Mouse (Mus musculus) stomach, embryonic 14.5 days (tissue): ENCODE data around the gene Astn2. TPM values are rescaled to one million over a fixed set of nuclear protein-coding genes. Genes with fewer than 3 reads are reported as not detected.
A peak's percentile ranks its signal among the peaks of the same experiment; 100 is the strongest.

Experiments
- ATAC-seq: fragments of 200-750 bp; cut with Nextera tagmentation; 2 replicates; pipeline ENCODE4 v1.8.0; 2017; ENCODE audit warnings: low read depth, moderate TSS enrichment; ENCODE audit not compliant: insufficient number of reproducible peaks, insufficient read depth, low FRiP score
- H3K27ac ChIP-seq: fragments of 300-500 bp; sonication (generic); 2 replicates; pipeline ENCODE4 v1.5.1; 2014; ENCODE audit warnings: mild to moderate bottlenecking, low read length, moderate library complexity, mixed read lengths
- H3K27me3 ChIP-seq: fragments of 300-500 bp; sonication (generic); 2 replicates; pipeline ENCODE4 v1.6.1; 2014; ENCODE audit warnings: low read length, control low read depth, mixed read lengths; ENCODE audit not compliant: control insufficient read depth, insufficient read depth
- H3K36me3 ChIP-seq: fragments of 300-500 bp; sonication (generic); 2 replicates; pipeline ENCODE4 v1.6.1; 2014; ENCODE audit warnings: mild to moderate bottlenecking, control low read depth, low read length, moderate library complexity, mixed read lengths; ENCODE audit not compliant: control insufficient read depth, insufficient read depth
- H3K4me1 ChIP-seq: fragments of 300-500 bp; sonication (generic); 2 replicates; pipeline ENCODE4 v1.6.1; 2014; ENCODE audit warnings: low read length, control low read depth, mixed read lengths; ENCODE audit not compliant: control insufficient read depth, insufficient read depth
- H3K4me2 ChIP-seq: fragments of 300-500 bp; sonication (generic); replicated peaks from 2 replicates; pipeline ENCODE4 v1.6.1; 2014; ENCODE audit warnings: low read depth, low read length, control low read depth
- H3K4me3 ChIP-seq: fragments of 300-500 bp; sonication (generic); 2 replicates; pipeline ENCODE4 v1.5.1; 2014; ENCODE audit warnings: low read depth, low read length, control low read depth
- H3K9ac ChIP-seq: fragments of 300-500 bp; sonication (generic); replicated peaks from 2 replicates; pipeline ENCODE4 v1.6.1; 2014; ENCODE audit warnings: low read depth, mild to moderate bottlenecking, control low read depth, low read length, moderate library complexity, mixed read lengths
- H3K9me3 ChIP-seq: fragments of 300-500 bp; sonication (generic); 2 replicates; pipeline ENCODE4 v1.6.1; 2016; ENCODE audit warnings: low read depth, low read length, control low read depth; ENCODE audit not compliant: control insufficient read depth
- WGBS: fragments of 180-500 bp; shearing (Covaris S2); extraction: QIAGEN DNeasy Blood & Tissue Kit; methylation state at CpG from one replicate; pipeline ENCODE4 v1.1.7; 2014; 5-methylcytosine and 5-hydroxymethylcytosine counted together
- polyA plus RNA-seq: library from polyadenylated mRNA; unstranded; fragments of >200 nt; fragmentation: Nextera tagmentation; extraction: Ambion mirVana; gene quantifications from 2 replicates; pipeline ENCODE4 v1.2.1, GENCODE M21; 2014

Astn2 gene
- polyA plus RNA-seq, 1 experiment from 2014 or later = 0.64 TPM

GRCm38 (mm10) chr4:65920294-65920693, 484.1 kb downstream of the Astn2 start:
- H3K27me3 ChIP-seq = no peaks in the 10 kb centered on the region
- no peak overlapping the region for H3K9ac ChIP-seq
- no peak overlapping the region for H3K4me2 ChIP-seq
- 48% methylated on average over 1 of the region's 1 CpGs for WGBS
- no peak overlapping the region for H3K4me3 ChIP-seq
- no peaks in the 10 kb centered on the region for H3K4me1 ChIP-seq
- no peaks in the 10 kb centered on the region for H3K36me3 ChIP-seq
- H3K9me3 ChIP-seq = no peaks in the 10 kb centered on the region
- no peak for ATAC-seq
- H3K27ac ChIP-seq = no peak overlapping the region

GRCm38 (mm10) chr4:65916027-65917008, 488.1 kb downstream of the Astn2 start:
- Histone ChIP-seq H3K36me3 (no peaks in the 10 kb centered on the region), H3K4me1 (no peaks in the 10 kb centered on the region), H3K9ac (no peak overlapping the region), H3K4me2 (no peak overlapping the region), H3K9me3 (no peaks in the 10 kb centered on the region), H3K27ac (no peak overlapping the region), H3K4me3 (no peak overlapping the region), H3K27me3 (no peaks in the 10 kb centered on the region)
- 50% methylated on average over 11 of the region's 11 CpGs for WGBS
- ATAC-seq = no peak

- WGBS = 63% methylated on average over 8 of the region's 8 CpGs
- no peaks in the 10 kb centered on the region for H3K27me3 ChIP-seq
- ATAC-seq = peak; percentile 42; the same call in 1 of the 2 replicates
- H3K4me3 ChIP-seq = no peak overlapping the region
- H3K9me3 ChIP-seq = no peaks in the 10 kb centered on the region
- H3K36me3 ChIP-seq = no peaks in the 10 kb centered on the region
- no peak overlapping the region for H3K27ac ChIP-seq
- H3K9ac ChIP-seq = no peak overlapping the region
- no peak overlapping the region for H3K4me2 ChIP-seq
- H3K4me1 ChIP-seq = no peaks in the 10 kb centered on the region
Measured at GRCm38 (mm10) chr4:65912247-65912942, 492.0 kb downstream of the Astn2 start.

GRCm38 (mm10) chr4:65907660-65908059, 496.8 kb downstream of the Astn2 start:
- no peak for ATAC-seq
- no peaks in the 10 kb centered on the region for H3K4me1 ChIP-seq
- H3K27me3 ChIP-seq = no peaks in the 10 kb centered on the region
- H3K9me3 ChIP-seq = no peaks in the 10 kb centered on the region
- H3K4me3 ChIP-seq = no peak overlapping the region
- WGBS = 74% methylated on average over 7 of the region's 7 CpGs
- H3K4me2 ChIP-seq = no peak overlapping the region
- H3K9ac ChIP-seq = no peak overlapping the region
- no peak overlapping the region for H3K27ac ChIP-seq
- H3K36me3 ChIP-seq = no peaks in the 10 kb centered on the region

- H3K9me3 ChIP-seq = no peaks in the 10 kb centered on the region
- H3K4me1 ChIP-seq = no peaks in the 10 kb centered on the region
- no peaks in the 10 kb centered on the region for H3K36me3 ChIP-seq
- WGBS = 67% methylated on average over 2 of the region's 2 CpGs
- no peak for ATAC-seq
- H3K27me3 ChIP-seq = no peaks in the 10 kb centered on the region
- H3K4me3 ChIP-seq = no peak overlapping the region
- H3K9ac ChIP-seq = no peak overlapping the region
- H3K27ac ChIP-seq = no peak overlapping the region
- no peak overlapping the region for H3K4me2 ChIP-seq
Measured at GRCm38 (mm10) chr4:65904963-65905362, 499.4 kb downstream of the Astn2 start.

- Histone ChIP-seq H3K9ac (no peak overlapping the region), H3K27me3 (no peaks in the 10 kb centered on the region), H3K27ac (no peak overlapping the region), H3K4me3 (no peak overlapping the region), H3K36me3 (no peaks in the 10 kb centered on the region), H3K4me1 (no peaks in the 10 kb centered on the region), H3K4me2 (no peak overlapping the region), H3K9me3 (no peaks in the 10 kb centered on the region)
- ATAC-seq = peak; percentile 33; the same call in 1 of the 2 replicates
- 38% methylated on average over 5 of the region's 5 CpGs for WGBS
Measured at GRCm38 (mm10) chr4:65896092-65897027, 508.1 kb downstream of the Astn2 start.

GRCm38 (mm10) chr4:65888332-65888993, 515.9 kb downstream of the Astn2 start:
- H3K9ac ChIP-seq = no peak overlapping the region
- no peak for ATAC-seq
- H3K4me1 ChIP-seq = no peaks in the 10 kb centered on the region
- H3K36me3 ChIP-seq = no peaks in the 10 kb centered on the region
- H3K27ac ChIP-seq = no peak overlapping the region
- WGBS = 37% methylated on average over 5 of the region's 5 CpGs
- no peaks in the 10 kb centered on the region for H3K9me3 ChIP-seq
- no peak overlapping the region for H3K4me2 ChIP-seq
- H3K4me3 ChIP-seq = no peak overlapping the region
- H3K27me3 ChIP-seq = no peaks in the 10 kb centered on the region
